Mouse (Mus musculus) frontal cortex, postnatal 14 days (tissue): ENCODE results near the gene Ube2g1.
"Not testable (repeated sequence)": the region's sequence is repeated elsewhere in the genome, so short reads cannot be mapped to it uniquely, and the experiment has no call there.

Source experiments
- DNase-seq, 2 experiments: peaks; one replicate each; pipeline ENCODE4 v3.0.0; 2022; ENCODE audit warnings: low spot score in 2 of 2

Ube2g1 gene

GRCm38 (mm10) chr11:72692353-72692752, 85.3 kb downstream of the Ube2g1 start:
- no peak for DNase-seq

GRCm38 (mm10) chr11:72695025-72695424, 87.9 kb downstream of the Ube2g1 start:
- DNase-seq = no peak

GRCm38 (mm10) chr11:72696368-72696971, 89.4 kb downstream of the Ube2g1 start:
- DNase-seq = no peak

- DNase-seq = no peak
These were observed 90.2 kb downstream of the Ube2g1 start for GRCm38 (mm10) chr11:72697323-72697722.

- DNase-seq = not testable (repeated sequence)
These were observed 98.0 kb downstream of the Ube2g1 start for GRCm38 (mm10) chr11:72705111-72705510.

- peak; percentile 28 to 49 for DNase-seq
These were observed 105.6 kb downstream of the Ube2g1 start for GRCm38 (mm10) chr11:72712721-72713120.

- no peak for DNase-seq
These were observed 111.1 kb downstream of the Ube2g1 start for GRCm38 (mm10) chr11:72718161-72718560.

- no peak for DNase-seq
These were observed 116.1 kb downstream of the Ube2g1 start for GRCm38 (mm10) chr11:72723165-72723564.

- no peak for DNase-seq
These were observed 116.8 kb downstream of the Ube2g1 start for GRCm38 (mm10) chr11:72723871-72724270.

- no peak for DNase-seq
These were observed 118.9 kb downstream of the Ube2g1 start for GRCm38 (mm10) chr11:72726023-72726422.

GRCm38 (mm10) chr11:72733736-72734135, 126.7 kb downstream of the Ube2g1 start:
- no peak for DNase-seq

- no peak for DNase-seq
These were observed 127.9 kb downstream of the Ube2g1 start for GRCm38 (mm10) chr11:72734840-72735518.

GRCm38 (mm10) chr11:72735519-72735860, 128.4 kb downstream of the Ube2g1 start:
- DNase-seq = no peak
